Mouse (Mus musculus) CH12.LX (cell line): ENCODE data around the gene Defb43. TPM values are rescaled to one million over a fixed set of nuclear protein-coding genes. Genes with fewer than 3 reads are reported as not detected.

Experiments used
- DNase-seq: peaks from one replicate; pipeline ENCODE4 v3.0.0-alpha.2; 2013; ENCODE audit errors: extremely low read depth
- H3K27ac ChIP-seq: 2 replicates; pipeline ENCODE4 v1.5.1; 2012; ENCODE audit warnings: low read depth, mild to moderate bottlenecking, control low read depth, moderate library complexity; ENCODE audit not compliant: insufficient read depth
- H3K27me3 ChIP-seq: replicated peaks from 2 replicates; pipeline ENCODE3; 2012; ENCODE audit warnings: inconsistent platforms
- H3K36me3 ChIP-seq, 2 experiments: replicated peaks in 1 of 2; 2 replicates each; pipeline versions ENCODE3 to v1.6.1; 2012; ENCODE audit warnings: inconsistent platforms in 1 of 2, low read length in 1 of 2, mild to moderate bottlenecking in 1 of 2, mixed read lengths in 1 of 2, moderate library complexity in 1 of 2; ENCODE audit not compliant: control insufficient read depth in 1 of 2, insufficient read depth in 1 of 2
- H3K4me1 ChIP-seq, 2 experiments: 2 replicates each; pipeline ENCODE4 v1.6.1; 2012; ENCODE audit warnings: inconsistent platforms in 1 of 2, moderate library complexity in 1 of 2; ENCODE audit not compliant: insufficient read depth in 2 of 2, control insufficient read depth in 1 of 2
- H3K4me2 ChIP-seq: 2 replicates; pipeline ENCODE4 v1.6.1; 2012; ENCODE audit warnings: low read depth, mild to moderate bottlenecking, control low read depth; ENCODE audit not compliant: poor library complexity, insufficient read depth, severe bottlenecking
- H3K4me3 ChIP-seq, 3 experiments: fragments of 150-350 bp in 1 of 3; sonication (generic) in 1 of 3; replicated peaks in 1 of 3; 2 replicates each; pipeline versions ENCODE3 to v1.5.1; 2011 to 2012; ENCODE audit warnings: low read depth in 2 of 3, low read length in 2 of 3, mild to moderate bottlenecking in 2 of 3, moderate library complexity in 2 of 3, control low read depth in 1 of 3, improper control_type of control experiment in 1 of 3, inconsistent platforms in 1 of 3, mixed read lengths in 1 of 3; ENCODE audit not compliant: poor library complexity in 1 of 3
- H3K79me2 ChIP-seq: replicated peaks from 2 replicates; pipeline ENCODE4 v1.6.1; 2012; ENCODE audit warnings: mild to moderate bottlenecking, moderate library complexity; ENCODE audit not compliant: control insufficient read depth, poor library complexity, insufficient read depth, severe bottlenecking; ENCODE audit errors: extremely low read depth
- H3K9ac ChIP-seq: 2 replicates; pipeline ENCODE4 v1.6.1; 2012; ENCODE audit warnings: low read depth, mild to moderate bottlenecking, control low read depth, moderate library complexity; ENCODE audit not compliant: insufficient read depth
- H3K9me3 ChIP-seq: replicated peaks from 2 replicates; pipeline ENCODE3; 2012; ENCODE audit warnings: low read length, inconsistent platforms, mixed read lengths
- BHLHE40 ChIP-seq: IDR thresholded peaks from 2 replicates; pipeline ENCODE4 v1.6.1; 2011; ENCODE audit warnings: mild to moderate bottlenecking, low read depth, low read length, improper control_type of control experiment
- CTCF ChIP-seq, 2 experiments: IDR thresholded peaks in 1 of 2; conservative IDR thresholded peaks in 1 of 2; 2 replicates each; pipeline ENCODE4 v1.5.1; 2011 to 2012; ENCODE audit warnings: low read depth in 2 of 2, low read length in 2 of 2, improper control_type of control experiment in 1 of 2, inconsistent platforms in 1 of 2, mild to moderate bottlenecking in 1 of 2, moderate library complexity in 1 of 2
- ELF1 ChIP-seq: IDR thresholded peaks from 2 replicates; pipeline ENCODE4 v1.6.1; 2014; ENCODE audit warnings: low read depth, mild to moderate bottlenecking, inconsistent platforms, low read length, improper control_type of control experiment
- EP300 ChIP-seq: IDR thresholded peaks from 2 replicates; pipeline ENCODE4 v1.6.1; 2011; ENCODE audit warnings: low read length, improper control_type of control experiment
- ETS1 ChIP-seq: conservative IDR thresholded peaks from 2 replicates; pipeline ENCODE4 v1.6.1; 2012; ENCODE audit warnings: low read depth, mild to moderate bottlenecking, inconsistent platforms, low read length, improper control_type of control experiment, moderate library complexity
- GABPA ChIP-seq: IDR thresholded peaks from 2 replicates; pipeline ENCODE4 v1.6.1; 2012; ENCODE audit warnings: low read depth, low read length, improper control_type of control experiment, inconsistent platforms; ENCODE audit not compliant: insufficient replicate concordance
- JUN ChIP-seq: IDR thresholded peaks from 2 replicates; pipeline ENCODE4 v1.6.1; 2011; ENCODE audit warnings: low read depth, mild to moderate bottlenecking, low read length, improper control_type of control experiment, moderate library complexity; ENCODE audit not compliant: insufficient read depth
- KAT2A ChIP-seq: IDR thresholded peaks from 2 replicates; pipeline ENCODE4 v1.6.1; 2012; ENCODE audit warnings: low read length, improper control_type of control experiment, inconsistent platforms; ENCODE audit not compliant: insufficient replicate concordance
- MAFK ChIP-seq: IDR thresholded peaks from 2 replicates; pipeline ENCODE4 v1.6.1; 2011; ENCODE audit warnings: low read length, improper control_type of control experiment; ENCODE audit not compliant: insufficient replicate concordance
- MAZ ChIP-seq: IDR thresholded peaks from 2 replicates; pipeline ENCODE4 v1.6.1; 2012; ENCODE audit warnings: low read depth, mild to moderate bottlenecking, inconsistent platforms, low read length, improper control_type of control experiment, moderate library complexity
- MEF2A ChIP-seq: IDR thresholded peaks from 2 replicates; pipeline ENCODE4 v1.6.1; 2014; ENCODE audit warnings: low read depth, mild to moderate bottlenecking, inconsistent platforms, low read length, improper control_type of control experiment, borderline replicate concordance
- NELFE ChIP-seq: IDR thresholded peaks from 2 replicates; pipeline ENCODE4 v1.6.1; 2011; ENCODE audit warnings: low read depth, low read length, improper control_type of control experiment
- PAX5 ChIP-seq: IDR thresholded peaks from 2 replicates; pipeline ENCODE4 v1.6.1; 2012; ENCODE audit warnings: low read length, inconsistent platforms, mixed read lengths
- RAD21 ChIP-seq: IDR thresholded peaks from 2 replicates; pipeline ENCODE4 v1.6.1; 2011; ENCODE audit warnings: low read depth, mild to moderate bottlenecking, low read length, improper control_type of control experiment, moderate library complexity
- TBP ChIP-seq: conservative IDR thresholded peaks from 2 replicates; pipeline ENCODE4 v1.6.1; 2011; ENCODE audit warnings: low read depth, low read length, improper control_type of control experiment
- UBTF ChIP-seq: IDR thresholded peaks from 2 replicates; pipeline ENCODE4 v1.6.1; 2012; ENCODE audit warnings: low read depth, mild to moderate bottlenecking, inconsistent platforms, low read length, improper control_type of control experiment, moderate library complexity
- USF1 ChIP-seq: IDR thresholded peaks from 2 replicates; pipeline ENCODE4 v1.6.1; 2014; ENCODE audit warnings: low read depth, mild to moderate bottlenecking, inconsistent platforms, low read length, improper control_type of control experiment
- USF2 ChIP-seq: conservative IDR thresholded peaks from 2 replicates; pipeline ENCODE4 v1.6.1; 2011; ENCODE audit warnings: low read depth, low read length, improper control_type of control experiment
- ZKSCAN1 ChIP-seq: IDR thresholded peaks from 2 replicates; pipeline ENCODE4 v1.6.1; 2012; ENCODE audit warnings: low read depth, inconsistent platforms, low read length, improper control_type of control experiment, borderline replicate concordance
- dilution Hi-C: fragments of 300-500 bp; cut with MboI; formaldehyde crosslinking; loops from 2 replicates; pipeline ENCODE4 v1.14.3; 2020; ENCODE audit warnings: low sequenced_read_pairs; ENCODE audit not compliant: extremely low pct_unique_long_range_greater_than_20kb, extremely low pct_ligation_motif_present
- in situ Hi-C: fragments of 300-500 bp; cut with MboI; formaldehyde crosslinking; loops from 3 replicates; pipeline ENCODE4 v1.14.3; 2019; ENCODE audit warnings: low sequenced_read_pairs, low pct_ligation_motif_present, low pct_unique_long_range_greater_than_20kb, mixed read lengths
- polyA plus RNA-seq: library from polyadenylated mRNA; unstranded; fragments of >175 nt; gene quantifications from 2 replicates; pipeline ENCODE4 v1.2.1, GENCODE M21; 2012; ENCODE audit warnings: low read depth; ENCODE audit not compliant: insufficient read length
- total RNA-seq, 2 experiments: library from RNA; depleted of rRNA; stranded (reverse); fragments of 300-350 nt in 1 of 2; fragments of >200 nt in 1 of 2; gene quantifications; 2 replicates each; pipeline ENCODE4 v1.2.3; 2012 to 2014

Gene Defb43
- total and polyA plus RNA-seq, 3 experiments, result not detected

DNA sequence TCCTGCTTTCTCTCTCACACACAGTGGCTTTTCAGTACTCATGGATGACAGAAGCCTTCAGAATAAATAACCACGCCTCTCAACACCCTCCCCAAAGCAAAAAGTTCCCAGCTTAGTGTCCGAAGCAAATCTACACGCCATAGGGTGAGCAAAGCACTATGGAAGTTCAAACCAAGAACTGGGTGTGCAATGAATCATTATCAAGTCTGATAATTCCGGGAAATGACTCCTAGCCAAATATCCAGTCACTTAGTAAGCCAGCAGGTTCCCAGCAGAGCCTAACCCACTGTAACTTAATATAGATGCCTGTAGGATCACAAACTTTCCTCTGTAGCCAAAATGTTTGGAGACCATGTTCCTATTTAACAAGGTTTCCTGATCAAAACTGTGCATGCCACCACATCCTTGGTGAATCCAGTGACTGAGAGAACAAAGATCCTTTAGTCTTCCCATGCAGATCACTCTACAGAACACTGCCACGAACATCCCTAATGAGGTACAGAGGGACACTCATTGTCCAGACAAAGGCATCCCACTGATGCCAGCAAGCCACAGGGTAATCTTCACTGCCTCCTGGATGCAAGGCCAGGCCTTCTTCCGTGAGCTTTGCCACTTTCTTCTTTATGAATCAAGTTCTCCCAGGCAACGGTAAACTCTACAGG lies 19.6 kb upstream of the Defb43 start:
- in situ Hi-C loops (no loop called here), dilution Hi-C loops (no loop called here)
- Histone ChIP-seq H3K27me3 (no peaks in the 10 kb centered on the region), H3K79me2 (no peaks in the 10 kb centered on the region), H3K9me3 (no peaks in the 10 kb centered on the region), H3K9ac (no peak overlapping the region), H3K27ac (no peak overlapping the region), H3K4me3 (no peak overlapping the region), H3K4me1 (no peaks in the 10 kb centered on the region), H3K36me3 (no peaks in the 10 kb centered on the region), H3K4me2 (no peak overlapping the region)
- no peak for DNase-seq
- no peak for TF ChIP-seq USF1
- TF ChIP-seq BHLHE40, result no peak
- no peak for TF ChIP-seq GABPA
- no peak for TF ChIP-seq UBTF
- no peak for TF ChIP-seq ELF1
- no peak for TF ChIP-seq TBP
- no peak for TF ChIP-seq USF2

DNA sequence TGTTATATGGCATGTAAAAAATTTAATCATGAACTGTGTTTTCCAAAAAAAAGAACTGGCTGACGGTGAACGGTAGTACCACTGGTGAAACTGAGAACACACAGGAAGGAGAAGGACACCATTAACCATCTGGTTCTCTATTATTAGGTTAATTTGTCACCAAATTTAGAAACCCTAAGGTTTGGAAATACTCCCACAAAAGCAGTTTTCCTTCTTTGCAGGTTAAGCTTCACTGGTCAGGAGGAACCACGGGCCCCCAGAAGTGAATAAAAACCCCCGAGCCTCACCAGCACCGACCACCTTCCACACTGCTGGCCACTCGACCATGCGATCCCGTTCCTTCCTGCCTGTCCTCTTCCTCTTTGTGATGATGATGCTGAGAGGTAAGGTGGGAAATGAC lies 13.8 kb upstream of the Defb43 start, which contains the start of gene Defb47:
Gene Defb47, plus strand, starts transcription at position 301 of the 400 bp plus-strand sequence.
- H3K36me3 ChIP-seq, result no peaks in the 10 kb centered on the region
- TF ChIP-seq MAZ, result no peak
- no peak for TF ChIP-seq PAX5
- TF ChIP-seq ZKSCAN1, result no peak
- no peak for TF ChIP-seq JUN
- TF ChIP-seq MEF2A, result no peak
- no peak for TF ChIP-seq ETS1
- TF ChIP-seq NELFE, result no peak
- TF ChIP-seq EP300, result no peak
- TF ChIP-seq CTCF (conservative IDR thresholded peaks at IDR 0.05 in 1 of 2, IDR thresholded peaks at IDR 0.05 in 1 of 2; ENCODE audit: low read depth in 2 of 2, low read length in 2 of 2), result no peak
- TF ChIP-seq GABPA, result no peak
- TF ChIP-seq USF2, result no peak
- TF ChIP-seq MAFK, result no peak
- no peak for TF ChIP-seq RAD21
- TF ChIP-seq KAT2A, result no peak
- TF ChIP-seq, all 38 proteins: peak for 0
- no peak within 1 kb of the TSS; the same call in 1 of the 2 replicates for H3K4me2 ChIP-seq
- H3K27me3 ChIP-seq, result no peaks in the 10 kb centered on the region
- no peaks in the 10 kb centered on the region for H3K9me3 ChIP-seq
- peaks cover 0 to 12% of the 10 kb centered on the region in 2 experiments; a peak in 1 of 4 replicates for H3K4me1 ChIP-seq
- no peak within 1 kb of the TSS for H3K27ac ChIP-seq
- no peak for DNase-seq
- H3K79me2 ChIP-seq, result no peaks in the 10 kb centered on the region
- H3K4me3 ChIP-seq, result no peak within 1 kb of the TSS
- dilution Hi-C loops (no loop called here), in situ Hi-C loops (no loop called here)
- H3K9ac ChIP-seq, result no peak within 1 kb of the TSS
